Mouse (Mus musculus) mesoderm, embryonic 11.5 days (tissue): ENCODE results near the gene Hsd17b13.
"Not testable (repeated sequence)": the region's sequence is repeated elsewhere in the genome, so short reads cannot be mapped to it uniquely, and the experiment has no call there.

Source experiments
- DNase-seq: peaks from one replicate; pipeline ENCODE4 v3.0.0-alpha.2; 2012; ENCODE audit warnings: low read depth, low spot score

Hsd17b13 gene

DNA sequence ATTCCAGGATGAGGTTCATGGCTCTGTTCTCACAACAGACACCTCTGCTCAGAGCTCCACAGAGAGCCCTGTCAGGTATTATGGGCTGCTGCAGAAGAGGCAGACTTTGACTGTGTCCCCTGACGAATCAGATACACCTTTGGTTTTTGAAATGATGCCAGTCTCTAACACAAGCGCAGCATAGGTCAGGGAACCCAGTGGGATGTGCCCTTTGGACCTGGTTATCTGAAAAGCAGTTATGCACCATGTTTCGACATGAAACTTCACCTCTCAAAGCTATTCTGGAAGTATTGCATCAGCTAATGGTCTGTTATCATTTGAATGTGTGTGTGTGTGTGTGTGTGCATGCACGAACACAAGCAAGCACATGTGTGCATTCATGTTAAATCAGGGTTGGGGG, at the start of gene Hsd17b13:
TSS of gene Hsd17b13 (minus strand) at position 114 of the 400 bp plus-strand sequence.
- DNase-seq: no peak

DNA sequence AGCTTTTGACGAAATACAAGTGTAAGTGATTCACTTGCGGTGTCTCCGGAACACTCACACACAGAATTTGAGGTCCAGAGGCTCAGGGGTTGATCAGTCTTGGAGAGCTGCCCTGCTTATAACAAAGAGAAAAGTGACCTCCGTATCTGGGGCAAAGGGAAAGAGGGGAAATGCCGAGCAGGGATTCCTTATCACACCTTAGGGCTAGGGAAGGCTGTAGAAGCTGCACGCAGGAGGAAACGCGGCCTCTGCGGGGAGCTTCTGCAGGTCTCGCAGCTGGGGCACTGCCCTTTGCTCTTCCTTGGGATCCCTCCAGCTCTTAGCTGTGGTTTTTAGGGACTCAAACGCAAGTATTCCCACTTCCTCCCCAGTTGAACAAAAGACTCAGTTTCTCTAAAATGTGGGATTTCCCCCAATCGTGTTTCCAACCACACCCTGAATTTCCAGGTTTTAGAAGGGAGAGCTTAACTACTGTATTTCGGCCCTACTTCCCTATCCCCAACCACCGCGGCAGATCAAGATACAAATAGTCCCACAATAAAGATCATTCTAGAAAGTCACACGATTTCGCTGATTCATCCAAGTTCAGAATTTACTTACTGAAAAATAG, 48.1 kb upstream of the Hsd17b13 start:
- DNase-seq: no peak

DNA sequence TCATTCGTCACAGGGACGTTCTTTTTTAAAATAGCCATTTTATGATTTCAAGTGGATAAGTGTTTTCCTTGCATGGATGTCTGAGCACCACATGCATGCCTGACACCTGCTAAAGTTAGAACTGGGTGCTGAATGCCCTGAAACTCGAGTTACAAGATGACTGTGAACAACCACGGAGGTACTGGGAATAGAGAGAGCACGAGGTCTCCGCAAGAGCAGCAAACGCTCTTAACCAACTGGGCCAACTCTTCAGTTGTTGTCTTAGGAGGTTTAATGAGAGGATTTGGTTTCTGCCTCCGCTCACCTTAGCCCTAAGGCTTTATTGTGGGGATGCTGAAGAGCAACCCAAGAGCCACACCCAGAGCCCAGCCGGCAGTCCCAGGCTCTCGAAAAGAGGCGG, 47.6 kb upstream of the Hsd17b13 start:
- DNase-seq: no peak

DNA sequence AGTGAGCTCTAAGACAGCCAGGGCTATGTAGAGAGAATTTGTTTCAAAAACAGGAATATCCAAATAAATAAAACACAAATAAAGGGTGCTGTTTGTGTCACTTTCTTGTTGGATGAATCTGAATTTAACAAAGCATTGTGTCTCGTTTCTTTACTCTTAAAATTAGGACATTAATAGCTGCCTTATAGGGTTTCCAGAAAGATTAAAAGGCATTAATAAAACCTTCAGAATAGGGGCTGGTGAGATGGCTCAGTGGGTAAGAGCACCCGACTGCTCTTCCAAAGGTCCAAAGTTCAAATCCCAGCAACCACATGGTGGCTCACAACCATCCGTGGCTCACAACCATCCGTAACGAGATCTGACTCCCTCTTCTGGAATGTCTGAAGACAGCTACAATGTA, 47.0 kb upstream of the Hsd17b13 start:
- not testable (repeated sequence) for DNase-seq

DNA sequence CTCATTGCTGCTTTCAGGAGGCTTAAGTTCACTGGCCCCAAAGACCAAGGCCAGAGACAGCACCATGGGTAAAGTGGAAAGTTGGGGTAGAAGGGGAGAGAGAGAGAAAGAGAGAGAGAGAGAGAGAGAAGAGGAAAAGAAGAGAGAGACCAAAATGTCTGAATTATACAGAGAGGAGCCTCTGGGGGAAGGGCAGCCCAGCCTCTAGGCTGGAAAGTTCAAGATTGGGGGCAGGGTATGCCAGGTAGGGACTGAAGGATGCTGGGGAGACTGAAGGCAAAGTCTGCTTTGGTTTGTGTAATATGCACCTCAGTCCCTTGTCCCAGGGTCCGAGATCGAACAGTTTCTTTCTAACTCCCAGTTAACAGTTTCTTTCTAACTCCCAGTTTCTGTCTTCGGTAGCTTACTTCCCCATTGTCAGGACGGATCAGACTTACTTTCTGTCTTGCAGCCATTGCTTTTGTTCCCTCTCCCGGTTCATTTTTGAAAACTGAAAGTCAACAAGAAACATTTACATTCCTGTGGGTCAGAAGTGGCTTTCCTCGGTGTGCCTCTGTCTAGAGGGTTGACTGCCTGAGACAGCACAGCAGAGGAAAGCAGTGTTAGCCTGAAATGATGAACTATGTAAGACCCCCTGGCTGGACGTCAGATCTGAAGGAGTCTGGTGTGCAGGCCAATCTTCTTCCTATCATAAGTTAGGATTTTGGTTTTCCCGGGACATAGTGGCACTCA, 46.2 kb upstream of the Hsd17b13 start:
- DNase-seq: no peak

DNA sequence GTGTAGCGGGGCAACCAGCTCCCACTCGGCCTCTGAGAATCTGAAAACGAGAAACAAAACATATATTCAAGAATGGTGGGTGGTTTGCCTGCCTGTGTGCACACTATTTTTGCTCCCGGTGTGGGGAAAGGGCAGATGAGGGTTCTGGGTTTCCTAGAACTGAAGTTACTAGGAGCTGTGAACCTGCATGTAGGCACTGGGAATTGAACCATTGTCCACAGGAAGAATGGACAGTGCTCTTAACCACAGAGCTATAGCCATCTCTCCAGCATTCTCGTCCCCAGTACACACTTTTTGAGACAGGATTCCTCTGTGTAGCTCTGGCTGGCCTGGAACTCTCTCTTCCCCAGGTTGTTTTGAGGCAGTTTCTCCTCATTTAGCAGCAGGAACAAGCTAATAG, 45.3 kb upstream of the Hsd17b13 start:
- no peak for DNase-seq

DNA sequence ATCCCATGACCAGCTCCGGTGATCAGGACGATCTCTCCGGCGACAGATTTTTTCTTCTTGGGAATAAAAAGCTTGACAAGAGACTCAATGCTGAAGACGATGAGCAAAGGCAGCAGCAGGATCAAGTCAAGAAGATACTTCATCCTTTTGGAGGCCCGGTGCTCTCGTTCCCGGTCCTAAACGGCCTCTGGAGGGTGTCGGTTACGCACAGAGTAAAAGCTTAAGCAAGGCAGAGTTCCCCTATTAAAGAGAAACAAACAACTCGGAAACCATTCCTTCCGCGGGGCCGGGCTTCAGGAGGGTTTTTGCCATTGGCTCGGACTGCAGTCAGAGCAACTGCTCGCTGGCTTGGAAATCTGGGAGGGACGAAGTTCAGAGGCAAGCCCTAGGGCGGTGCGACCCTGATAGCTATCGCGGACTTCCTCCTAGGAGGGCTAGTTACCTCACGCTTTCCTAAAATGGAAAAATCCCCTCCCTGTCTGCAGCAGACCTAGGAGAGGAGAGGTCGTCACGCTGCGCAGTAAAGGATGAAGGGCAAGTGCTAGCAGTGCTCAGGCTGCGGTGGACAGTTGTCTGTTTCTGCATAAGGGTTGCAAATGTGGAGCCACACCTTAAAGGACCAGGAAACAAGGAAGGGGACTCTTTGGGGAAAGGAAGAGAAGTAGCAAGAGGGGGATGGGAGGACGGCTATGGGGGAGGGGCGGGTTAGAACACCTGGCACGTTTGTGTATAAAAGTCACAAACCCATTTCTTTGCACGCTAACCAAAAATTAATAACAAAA, 44.6 kb upstream of the Hsd17b13 start, which contains the start of gene Hsd17b11:
TSS of gene Hsd17b11 (minus strand) at position 323 of the 782 bp plus-strand sequence.
- DNase-seq: peak; percentile 79

DNA sequence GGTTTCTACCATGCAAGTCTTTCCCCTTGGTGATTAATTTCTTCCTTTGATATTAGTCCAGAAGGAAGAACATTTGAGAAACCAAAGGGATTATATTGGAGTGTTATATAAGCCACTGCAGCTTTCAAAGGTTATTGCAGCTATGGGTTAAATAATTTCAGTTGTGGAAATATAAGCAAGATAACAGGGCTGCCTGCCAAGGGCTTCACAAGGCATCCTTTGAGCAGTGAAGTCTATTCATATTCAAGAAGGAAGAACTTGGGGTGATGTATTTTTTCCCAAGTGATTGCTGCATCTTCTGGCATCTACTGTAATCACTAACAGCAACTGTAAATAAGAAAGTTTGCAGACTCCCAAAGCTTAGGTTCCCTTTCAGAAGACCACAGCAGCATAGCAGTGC, 34.2 kb upstream of the Hsd17b13 start:
- no peak for DNase-seq

DNA sequence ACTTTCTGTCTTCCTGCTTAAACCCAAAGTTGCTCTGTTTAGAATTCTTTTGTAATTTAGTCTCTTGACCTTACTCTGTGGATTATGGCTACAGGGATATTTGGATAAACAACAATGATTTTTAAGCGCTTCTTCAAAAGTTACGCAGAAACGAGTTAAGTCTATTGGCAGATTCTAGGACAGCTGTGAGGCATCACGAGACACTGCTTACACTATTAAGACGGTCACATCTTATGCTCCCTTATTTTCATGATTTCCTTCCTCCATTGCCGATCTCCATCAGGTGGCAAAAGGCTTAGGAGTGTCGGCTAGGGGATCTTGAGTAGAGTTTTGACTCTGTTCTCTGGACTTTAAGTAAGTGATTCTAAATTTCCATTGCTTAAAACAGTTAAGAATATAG, 33.1 kb upstream of the Hsd17b13 start:
- no peak for DNase-seq

DNA sequence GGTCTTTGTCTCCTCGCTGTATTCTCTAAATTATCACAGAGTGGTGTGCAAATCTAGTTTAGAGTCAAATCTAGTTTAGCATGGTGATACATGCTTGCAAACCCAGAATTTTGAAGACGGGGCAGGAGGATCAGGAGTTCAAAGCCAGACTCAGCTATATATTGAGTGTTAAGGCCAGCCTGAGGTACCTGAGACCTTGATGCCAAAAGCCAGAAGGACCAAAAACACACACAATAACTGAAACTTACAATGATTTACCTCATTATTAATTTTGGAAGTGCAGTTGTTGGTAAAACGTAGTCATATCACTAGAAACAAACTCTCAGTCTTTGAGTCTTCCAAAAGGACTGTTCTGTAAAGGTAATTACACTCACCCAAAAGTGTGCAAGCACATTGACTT, 32.2 kb upstream of the Hsd17b13 start:
- DNase-seq: no peak

DNA sequence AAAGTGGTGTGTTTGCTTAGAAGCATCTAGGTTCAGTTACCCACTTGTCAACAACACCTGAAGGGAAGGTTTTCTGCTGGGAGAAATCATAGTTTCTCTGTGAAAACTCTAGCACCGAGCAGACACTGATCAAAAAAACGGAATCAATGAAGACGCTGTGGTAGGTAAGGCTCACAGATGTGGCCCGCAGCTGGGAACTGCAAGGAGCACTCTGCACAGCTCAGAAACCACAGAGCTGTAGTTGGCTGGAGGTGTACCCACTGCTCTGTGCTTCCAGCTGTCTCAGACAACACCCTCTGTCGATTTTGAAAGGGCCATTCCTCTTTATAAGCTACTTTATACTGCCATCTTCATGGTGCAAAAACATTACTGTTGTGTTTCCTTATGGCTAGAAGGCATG, 30.6 kb upstream of the Hsd17b13 start:
- DNase-seq: no peak

DNA sequence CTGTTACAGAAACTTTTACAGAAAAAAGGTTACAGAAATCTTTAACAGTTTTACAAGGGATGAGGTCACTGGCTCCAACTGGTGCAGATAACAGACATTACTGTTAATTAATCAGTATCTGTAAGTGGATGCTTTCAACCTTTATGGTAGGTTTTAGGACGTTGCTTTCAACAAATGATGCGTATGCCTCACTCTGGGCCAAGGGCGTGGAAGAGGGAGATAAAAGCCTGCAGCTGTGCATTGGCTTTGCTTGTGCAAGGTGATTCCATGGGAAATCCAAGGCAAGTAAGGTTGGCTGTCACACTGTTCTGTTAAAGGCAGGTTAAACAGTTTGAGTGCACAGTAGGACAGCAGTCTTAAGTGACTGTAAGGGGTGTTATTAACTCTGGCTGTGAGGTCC, 29.6 kb upstream of the Hsd17b13 start:
- no peak for DNase-seq

DNA sequence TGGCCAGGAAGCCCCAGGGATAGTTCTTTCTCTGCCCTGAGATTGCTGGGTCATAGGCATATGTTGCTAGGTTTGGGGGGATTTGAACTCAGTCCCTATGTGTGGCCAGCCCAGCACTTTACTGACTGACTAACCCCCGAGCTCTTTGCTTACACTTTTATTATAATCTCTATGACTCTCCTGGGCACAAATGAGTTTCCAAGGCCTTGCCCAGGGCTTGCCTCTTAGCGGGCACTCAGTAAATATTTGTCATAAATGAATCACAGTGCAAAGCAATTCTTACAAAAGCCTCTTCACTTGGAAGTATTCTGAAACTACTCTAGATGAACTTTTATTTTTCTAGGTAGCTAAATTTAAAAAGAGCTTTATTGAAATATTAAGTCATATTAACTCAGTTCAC, 26.7 kb upstream of the Hsd17b13 start:
- no peak for DNase-seq

DNA sequence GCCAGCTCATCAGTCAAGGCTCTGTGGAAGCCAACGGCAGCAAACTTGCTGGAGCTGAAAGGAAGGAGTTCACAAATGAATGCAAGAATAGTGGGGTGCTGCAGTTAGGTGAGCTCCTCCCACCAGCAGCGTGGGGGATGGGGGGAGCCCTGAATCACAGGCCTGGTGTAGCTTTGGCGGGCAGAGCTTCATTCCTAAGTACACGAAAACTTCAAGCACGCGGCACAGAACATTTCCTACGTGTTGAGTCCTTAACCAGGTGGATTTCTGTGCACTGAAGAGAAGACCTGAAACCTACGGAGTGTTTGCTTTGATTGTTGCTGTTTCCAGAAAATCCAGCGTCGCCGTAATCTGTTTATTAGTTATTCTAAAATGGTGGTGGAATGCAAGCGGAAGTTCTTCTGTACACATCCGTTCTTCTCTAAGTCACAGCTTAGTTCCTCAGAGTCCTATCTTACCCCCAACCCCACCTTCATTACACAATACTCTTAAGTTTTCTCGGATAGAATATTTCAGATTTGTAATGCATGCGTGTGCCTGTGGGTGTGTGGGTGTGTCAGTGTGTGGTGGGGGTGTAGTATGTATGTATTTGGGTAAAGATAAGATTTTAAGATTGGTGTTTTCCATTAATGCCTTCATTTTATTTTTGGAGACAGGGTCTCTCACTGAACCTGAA, 26.2 kb upstream of the Hsd17b13 start:
- DNase-seq: no peak

DNA sequence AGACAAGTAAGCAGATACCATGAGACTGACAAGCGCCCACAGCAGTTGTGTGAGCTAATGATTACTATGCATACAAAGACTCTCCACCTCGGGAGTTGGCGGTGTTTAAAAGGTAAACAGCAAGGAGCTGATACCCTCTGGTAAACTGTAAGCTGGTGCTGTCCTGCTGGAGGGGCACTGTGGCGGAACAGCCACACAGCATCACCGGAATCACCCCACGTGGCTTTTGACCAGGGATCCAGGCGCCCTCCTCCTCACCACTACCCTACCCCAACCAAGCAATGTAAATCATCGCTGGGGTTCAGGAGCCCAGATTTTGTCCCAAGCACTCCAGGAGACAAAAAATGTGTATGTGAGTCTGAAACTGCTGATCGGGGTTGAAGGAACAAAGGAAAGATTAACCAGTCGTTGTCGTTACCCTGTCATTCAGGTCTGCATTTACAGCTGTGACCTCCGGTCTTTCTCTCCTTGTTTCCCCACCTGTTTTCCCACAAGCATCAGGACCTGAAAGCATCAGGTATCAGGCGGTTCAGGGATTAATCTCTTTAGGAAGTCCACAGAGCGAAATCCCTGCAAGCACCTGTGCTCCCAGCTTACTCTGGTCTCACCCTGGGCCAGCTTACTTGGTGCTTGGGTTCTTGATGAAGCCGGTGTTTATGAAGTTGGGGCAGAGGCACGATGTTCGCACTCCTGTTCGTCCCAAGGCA, 25.5 kb upstream of the Hsd17b13 start:
- DNase-seq: no peak

DNA sequence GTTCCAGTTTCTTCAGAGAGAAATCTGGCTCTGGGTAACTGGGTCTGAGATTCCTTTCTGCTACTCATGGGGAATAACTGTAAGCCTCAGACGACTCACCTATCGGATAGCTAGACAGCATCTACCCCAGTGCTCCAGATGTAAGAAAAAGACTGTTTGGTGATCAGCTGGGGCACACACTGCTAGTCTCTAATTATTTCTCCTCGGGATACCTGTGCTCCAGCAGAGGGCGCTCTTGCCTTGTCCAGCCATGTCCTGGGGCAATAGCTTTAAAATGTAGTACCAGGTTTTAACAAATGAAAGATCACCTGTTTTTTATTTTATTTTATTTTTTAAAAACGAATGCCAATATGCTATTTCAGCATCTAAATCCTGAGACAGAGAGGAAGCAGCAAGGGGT, 22.5 kb upstream of the Hsd17b13 start:
- DNase-seq: peak; percentile 82

DNA sequence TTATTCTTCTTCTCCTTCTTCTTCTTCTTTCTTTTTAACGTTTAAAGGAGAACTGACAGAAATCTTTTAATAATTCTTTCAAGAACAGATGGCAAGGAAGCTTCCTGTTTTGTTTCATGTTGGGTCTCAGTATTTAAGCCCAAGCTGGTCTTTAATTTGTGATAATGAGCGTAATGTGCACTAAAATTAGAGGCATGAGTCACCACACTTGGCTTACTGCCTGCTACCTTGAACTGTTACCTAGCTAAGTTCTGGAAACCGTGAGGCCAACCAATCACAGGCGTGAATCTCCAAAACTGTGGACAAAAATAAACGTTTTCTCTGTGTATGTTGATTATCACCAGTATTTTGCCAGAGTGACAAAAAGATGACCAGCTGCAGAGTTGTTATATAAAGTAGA, 21.5 kb upstream of the Hsd17b13 start:
- no peak for DNase-seq

DNA sequence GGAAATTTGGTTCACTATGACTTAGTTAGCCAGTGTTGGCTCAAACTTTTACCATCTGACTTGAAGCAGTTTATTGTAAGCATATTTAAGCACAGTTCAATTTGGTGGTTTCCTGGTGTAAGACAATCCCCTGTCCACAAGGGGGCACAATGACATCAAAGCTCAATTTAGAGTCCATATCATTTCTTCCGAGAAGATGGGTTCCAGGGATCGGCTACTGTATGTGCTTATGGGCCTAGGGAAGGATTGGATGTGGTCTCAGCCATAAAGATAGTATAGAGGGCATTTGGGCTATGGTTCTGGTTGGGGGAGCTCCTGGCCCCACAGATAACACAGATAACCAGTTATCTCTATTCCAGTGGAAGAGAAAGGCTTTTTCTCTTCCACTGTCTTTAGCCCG, 18.0 kb upstream of the Hsd17b13 start:
- peak; percentile 37 for DNase-seq

DNA sequence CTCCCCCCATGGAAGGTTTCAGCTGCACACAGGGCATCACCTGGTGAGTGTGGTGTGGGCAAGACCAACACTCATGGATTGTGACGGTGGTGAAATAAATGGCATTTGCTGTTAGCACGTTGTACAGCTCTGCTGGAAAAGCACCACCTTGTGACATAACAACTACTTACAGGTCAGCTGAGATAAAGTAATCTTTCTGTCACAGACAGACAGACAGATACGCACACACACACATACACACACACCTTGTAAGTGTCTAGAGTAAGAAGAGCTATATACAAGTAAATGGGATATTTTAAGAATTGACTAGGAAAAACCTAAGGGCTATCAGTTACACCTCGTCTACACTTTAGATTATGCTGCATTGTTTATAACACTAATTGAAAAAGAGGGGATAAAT, 17.5 kb upstream of the Hsd17b13 start:
- DNase-seq: no peak

DNA sequence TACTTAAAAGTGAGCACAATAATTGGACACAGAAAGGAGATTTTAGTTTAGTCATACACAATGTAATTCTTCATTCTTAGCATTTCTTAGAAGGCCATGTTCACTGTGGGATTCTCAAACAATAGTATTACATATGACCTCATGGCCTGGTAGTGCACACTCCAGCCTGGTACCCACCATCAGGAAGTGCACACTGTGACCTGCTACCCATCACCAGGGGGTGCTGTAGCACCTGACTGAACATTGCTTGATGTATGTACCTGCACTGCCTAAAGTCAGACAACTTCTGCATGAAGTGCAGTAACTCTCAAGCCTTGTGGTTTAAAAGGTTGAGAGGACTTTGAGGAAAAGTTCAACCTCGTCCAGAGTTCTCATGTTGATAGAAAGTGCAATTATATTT, 16.4 kb upstream of the Hsd17b13 start:
- no peak for DNase-seq

DNA sequence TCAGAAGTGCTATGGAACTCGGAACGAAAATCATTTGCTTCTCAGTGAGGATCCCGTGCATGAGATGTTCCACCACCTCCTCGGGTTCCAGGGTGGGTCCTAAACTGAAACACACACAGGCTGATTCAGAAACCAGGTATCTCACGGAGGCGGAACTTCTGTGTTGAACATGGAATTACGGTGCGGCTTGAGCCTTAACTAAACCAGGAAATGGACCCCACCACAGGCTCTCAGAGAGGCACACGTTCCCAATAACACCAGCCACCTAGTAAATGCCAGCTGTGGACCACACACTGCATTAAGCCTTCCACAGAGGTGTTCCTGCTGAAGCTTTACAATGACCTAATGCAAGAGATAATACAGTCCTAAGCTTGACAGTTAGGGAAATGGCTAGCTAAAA, 15.6 kb upstream of the Hsd17b13 start:
- no peak for DNase-seq
